Mouse (Mus musculus): ENCODE data around the gene Scn5a. TPM values are rescaled to one million over a fixed set of nuclear protein-coding genes. Genes with fewer than 3 reads are reported as not detected.

Gene Scn5a
- polyA plus RNA-seq, 1 experiment from 2014 or later = 0.76 TPM

DNA sequence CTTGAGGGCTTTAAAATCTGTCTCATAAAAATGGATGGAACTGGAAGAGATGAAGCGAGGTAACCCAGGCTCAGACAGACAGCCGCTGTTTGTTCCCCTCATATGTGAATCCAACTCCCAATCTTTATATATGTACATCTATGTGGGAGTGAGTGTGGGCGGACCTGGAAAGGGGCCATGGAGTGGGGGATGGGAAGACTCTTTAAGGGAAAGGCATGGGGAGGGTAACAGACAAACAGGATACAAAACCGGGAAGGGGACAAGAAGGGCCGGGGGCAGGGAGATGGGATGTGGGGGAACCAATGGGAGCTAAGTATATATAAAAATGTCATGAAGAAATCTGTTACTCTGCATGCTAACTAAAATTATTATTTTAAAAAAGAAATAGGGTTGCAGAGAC lies 81.9 kb downstream of the Scn5a start:
- H3K27me3 ChIP-seq (ENCODE audit: insufficient read depth, low read length) = no peaks in the 10 kb centered on the region
- ATAC-seq (ENCODE audit: insufficient read depth) (peak; percentile 71), DNase-seq (peak; percentile 81)
- no peaks in the 10 kb centered on the region for H3K9me3 ChIP-seq (ENCODE audit: low read depth, low read length)
- H3K9ac ChIP-seq = no peak overlapping the region
- no peak overlapping the region for H3K27ac ChIP-seq (ENCODE audit: low read depth)
- 30% methylated on average over 5 of the region's 5 CpGs for WGBS
- no peak for TF ChIP-seq CTCF (IDR thresholded peaks at IDR 0.05; ENCODE audit: low read depth)
- H3K36me3 ChIP-seq (ENCODE audit: insufficient read depth) = no peaks in the 10 kb centered on the region
- no peak overlapping the region for H3K4me2 ChIP-seq
- no peak overlapping the region for H3K4me3 ChIP-seq (ENCODE audit: low read depth, low read length)
- peaks cover 6% of the 10 kb centered on the region; the same call in 1 of the 2 replicates for H3K4me1 ChIP-seq (ENCODE audit: insufficient read depth)

DNA sequence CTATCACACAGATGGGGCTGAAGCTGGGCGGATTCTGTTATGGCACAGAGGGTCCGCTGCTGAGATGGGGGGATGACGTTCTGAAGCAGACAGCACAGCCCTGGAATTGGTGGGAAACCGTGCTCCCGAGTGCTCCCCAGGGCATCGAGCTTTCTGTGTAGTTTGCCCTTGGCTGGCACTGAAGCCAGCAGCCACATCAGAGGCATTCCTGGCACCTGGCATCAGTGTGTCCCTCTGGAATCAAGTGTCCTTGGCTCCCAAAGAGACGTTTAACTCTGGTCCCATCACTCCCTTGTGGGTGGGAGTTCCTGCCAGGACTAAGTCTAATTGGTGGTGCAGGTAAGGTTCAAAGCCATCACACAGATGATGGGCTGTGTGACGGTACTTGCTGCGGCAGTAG lies 82.5 kb downstream of the Scn5a start:
- no peak for ATAC-seq (ENCODE audit: insufficient read depth)
- TF ChIP-seq CTCF (IDR thresholded peaks at IDR 0.05; ENCODE audit: low read depth) = no peak
- Histone ChIP-seq H3K4me2 (no peak overlapping the region), H3K27ac (ENCODE audit: low read depth) (no peak overlapping the region), H3K9ac (no peak overlapping the region), H3K27me3 (ENCODE audit: insufficient read depth, low read length) (no peaks in the 10 kb centered on the region), H3K9me3 (ENCODE audit: low read depth, low read length) (no peaks in the 10 kb centered on the region), H3K4me1 (ENCODE audit: insufficient read depth) (peaks cover 6% of the 10 kb centered on the region; the same call in 1 of the 2 replicates), H3K4me3 (ENCODE audit: low read depth, low read length) (no peak overlapping the region), H3K36me3 (ENCODE audit: insufficient read depth) (no peaks in the 10 kb centered on the region)
- WGBS = 80% methylated on average over 9 of the region's 9 CpGs
- no peak for DNase-seq

DNA sequence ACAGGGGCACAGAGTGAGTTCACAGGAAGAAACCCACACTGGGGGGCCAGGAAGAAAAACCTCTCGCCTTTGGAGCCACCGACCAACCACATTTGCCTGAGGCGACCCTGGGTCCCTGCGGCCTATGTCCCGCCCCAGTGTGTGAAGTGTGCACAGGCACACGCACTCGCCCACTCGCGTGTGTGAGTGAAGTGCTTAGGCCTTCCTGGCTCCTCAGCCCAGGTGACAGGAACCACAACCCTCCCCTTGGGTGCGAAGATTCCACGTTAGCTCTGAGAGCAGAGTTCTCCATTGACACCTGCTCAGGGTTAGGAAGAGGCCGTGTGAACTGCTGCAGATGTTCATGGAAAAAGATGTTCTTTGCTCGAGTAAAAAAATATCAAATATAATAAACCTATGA lies 93.9 kb downstream of the Scn5a start:
- H3K4me3 ChIP-seq (ENCODE audit: low read depth, low read length) = no peak overlapping the region
- WGBS = 85% methylated on average over 13 of the region's 13 CpGs
- no peak for TF ChIP-seq CTCF (IDR thresholded peaks at IDR 0.05; ENCODE audit: low read depth)
- no peak for ATAC-seq (ENCODE audit: insufficient read depth)
- no peak for DNase-seq
- no peaks in the 10 kb centered on the region for H3K9me3 ChIP-seq (ENCODE audit: low read depth, low read length)
- no peak overlapping the region for H3K9ac ChIP-seq
- no peak overlapping the region for H3K4me2 ChIP-seq
- no peaks in the 10 kb centered on the region; the same call in 1 of the 2 replicates for H3K4me1 ChIP-seq (ENCODE audit: insufficient read depth)
- no peaks in the 10 kb centered on the region for H3K27me3 ChIP-seq (ENCODE audit: insufficient read depth, low read length)
- no peak overlapping the region for H3K27ac ChIP-seq (ENCODE audit: low read depth)
- no peaks in the 10 kb centered on the region for H3K36me3 ChIP-seq (ENCODE audit: insufficient read depth)

DNA sequence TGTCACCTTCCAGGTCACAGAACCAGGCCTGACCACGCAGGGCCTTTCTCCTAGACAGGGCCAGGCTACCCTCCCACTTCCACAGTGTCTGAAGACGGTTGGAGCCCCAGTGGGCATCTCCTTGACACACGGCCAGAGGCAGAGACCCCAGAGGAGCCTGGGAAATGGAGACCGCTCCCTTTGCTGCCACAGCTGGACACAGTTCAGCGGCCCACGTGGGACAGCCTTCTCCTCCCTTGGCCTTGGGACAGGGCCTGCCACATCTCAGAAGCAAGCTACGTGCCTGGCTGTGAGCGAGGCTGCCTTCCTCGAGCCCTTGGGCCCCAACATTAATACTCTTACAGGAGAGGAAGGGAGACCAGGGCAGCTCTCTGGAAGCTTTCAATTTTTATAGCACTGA lies 94.4 kb downstream of the Scn5a start:
- no peak for ATAC-seq (ENCODE audit: insufficient read depth)
- WGBS = 65% methylated on average over 9 of the region's 9 CpGs
- H3K36me3 ChIP-seq (ENCODE audit: insufficient read depth) = no peaks in the 10 kb centered on the region

DNA sequence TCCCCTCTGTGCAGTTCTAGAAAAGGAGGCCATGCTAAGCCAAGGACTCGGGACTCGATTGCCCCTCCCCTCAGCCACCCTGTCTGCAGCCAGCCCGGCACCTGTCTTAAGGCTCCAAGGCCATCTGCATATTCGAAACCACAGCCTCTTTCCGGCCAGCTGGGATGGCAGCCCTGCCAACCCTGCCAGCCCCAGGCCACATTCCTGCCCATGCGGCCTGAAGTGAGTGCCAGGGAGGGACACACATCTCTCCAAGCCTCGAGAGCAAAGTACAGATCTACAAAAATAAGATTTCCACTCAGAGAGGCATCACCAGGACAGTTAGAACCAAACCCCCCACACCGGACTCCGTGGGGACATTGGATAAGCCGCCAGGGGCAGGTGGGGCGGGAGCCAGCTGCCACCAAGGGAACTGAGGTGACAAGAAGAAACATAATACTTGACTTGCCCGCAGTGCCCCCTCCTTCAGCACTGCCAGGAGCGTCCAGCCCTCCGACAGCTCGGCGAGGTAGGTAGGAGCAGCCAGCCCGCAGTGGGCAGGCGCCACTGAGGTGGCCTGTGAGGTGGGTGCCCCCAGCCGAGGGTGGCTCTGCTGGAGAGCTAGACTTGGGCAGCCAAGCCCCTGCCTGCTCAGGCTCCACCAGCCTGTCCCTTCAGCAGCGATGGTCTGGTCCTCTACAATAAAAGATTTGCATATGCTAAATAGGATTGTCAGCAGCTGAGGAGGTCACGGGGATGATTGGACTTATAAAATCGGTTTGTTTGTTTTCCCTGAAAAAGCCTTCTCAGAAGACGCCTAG lies 95.1 kb downstream of the Scn5a start:
- H3K4me3 ChIP-seq (ENCODE audit: low read depth, low read length) = no peak overlapping the region
- no peaks in the 10 kb centered on the region for H3K9me3 ChIP-seq (ENCODE audit: low read depth, low read length)
- H3K27ac ChIP-seq (ENCODE audit: low read depth) = no peak overlapping the region
- no peak for ATAC-seq (ENCODE audit: insufficient read depth)
- DNase-seq = no peak
- H3K4me1 ChIP-seq (ENCODE audit: insufficient read depth) = no peaks in the 10 kb centered on the region; the same call in 1 of the 2 replicates
- no peaks in the 10 kb centered on the region for H3K36me3 ChIP-seq (ENCODE audit: insufficient read depth)
- TF ChIP-seq CTCF (IDR thresholded peaks at IDR 0.05; ENCODE audit: low read depth) = no peak
- no peak overlapping the region for H3K9ac ChIP-seq
- H3K27me3 ChIP-seq (ENCODE audit: insufficient read depth, low read length) = no peaks in the 10 kb centered on the region
- no peak overlapping the region for H3K4me2 ChIP-seq
- 46% methylated on average over 23 of the region's 23 CpGs for WGBS

More for the DNA sequence above, 94.4 kb downstream of the Scn5a start:
- H3K27me3 ChIP-seq (ENCODE audit: insufficient read depth, low read length) = no peaks in the 10 kb centered on the region
- no peak overlapping the region for H3K27ac ChIP-seq (ENCODE audit: low read depth)
- no peaks in the 10 kb centered on the region; the same call in 1 of the 2 replicates for H3K4me1 ChIP-seq (ENCODE audit: insufficient read depth)
- no peak overlapping the region for H3K4me3 ChIP-seq (ENCODE audit: low read depth, low read length)
- H3K9ac ChIP-seq = no peak overlapping the region
- no peak for DNase-seq
- no peak overlapping the region for H3K4me2 ChIP-seq
- TF ChIP-seq CTCF (IDR thresholded peaks at IDR 0.05; ENCODE audit: low read depth) = no peak
- H3K9me3 ChIP-seq (ENCODE audit: low read depth, low read length) = no peaks in the 10 kb centered on the region

DNA sequence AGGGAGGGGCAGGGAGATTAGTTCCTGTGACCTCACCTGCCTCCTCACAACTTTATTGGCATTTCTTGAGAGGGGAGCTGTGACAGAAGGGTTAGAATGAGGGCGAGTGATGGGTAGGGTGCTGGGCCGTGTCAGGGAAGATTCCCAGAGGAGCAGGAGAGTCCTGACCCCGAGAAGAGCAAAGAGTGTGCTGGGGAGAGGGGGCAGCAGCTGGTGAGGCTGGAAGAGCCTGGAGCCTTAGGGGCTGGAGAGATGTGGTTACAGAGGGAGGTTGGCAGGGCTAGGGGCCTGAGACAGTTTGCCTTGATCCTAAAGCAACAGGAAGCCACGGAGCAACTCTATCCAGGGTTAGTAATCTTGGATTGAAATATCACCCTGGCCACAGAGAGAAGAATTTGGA lies 97.2 kb downstream of the Scn5a start:
- Histone ChIP-seq H3K36me3 (ENCODE audit: insufficient read depth) (no peaks in the 10 kb centered on the region), H3K9ac (no peak overlapping the region), H3K4me1 (ENCODE audit: insufficient read depth) (no peaks in the 10 kb centered on the region; the same call in 1 of the 2 replicates), H3K4me2 (no peak overlapping the region), H3K4me3 (ENCODE audit: low read depth, low read length) (no peak overlapping the region), H3K27me3 (ENCODE audit: insufficient read depth, low read length) (no peaks in the 10 kb centered on the region), H3K27ac (ENCODE audit: low read depth) (no peak overlapping the region), H3K9me3 (ENCODE audit: low read depth, low read length) (no peaks in the 10 kb centered on the region)
- no peak for TF ChIP-seq CTCF (IDR thresholded peaks at IDR 0.05; ENCODE audit: low read depth)
- no peak for ATAC-seq (ENCODE audit: insufficient read depth)
- 74% methylated on average over 4 of the region's 4 CpGs for WGBS
- DNase-seq = no peak

DNA sequence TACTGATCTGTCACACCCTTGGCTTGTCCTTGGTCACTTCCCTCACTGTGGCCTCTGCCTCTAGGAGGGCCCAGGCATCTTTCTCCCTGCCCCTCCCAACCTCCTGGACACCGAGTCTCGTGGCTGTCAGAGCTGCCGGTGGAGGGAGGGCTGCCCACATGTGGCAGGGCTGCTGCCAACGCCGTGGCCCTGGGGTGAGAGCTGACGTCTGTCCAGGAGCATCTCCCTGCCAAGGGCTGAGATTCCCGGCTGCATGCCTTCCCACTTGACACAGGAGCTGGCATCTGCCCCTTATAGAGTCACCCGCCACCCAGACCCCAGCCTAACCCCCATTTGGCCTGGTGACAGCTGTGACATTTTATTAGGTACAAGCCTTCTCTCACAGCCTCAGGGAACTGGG lies 99.5 kb downstream of the Scn5a start:
- ATAC-seq (ENCODE audit: insufficient read depth) (no peak), DNase-seq (no peak)
- H3K4me2 ChIP-seq = no peak overlapping the region
- no peaks in the 10 kb centered on the region for H3K27me3 ChIP-seq (ENCODE audit: insufficient read depth, low read length)
- no peaks in the 10 kb centered on the region for H3K9me3 ChIP-seq (ENCODE audit: low read depth, low read length)
- H3K4me1 ChIP-seq (ENCODE audit: insufficient read depth) = no peaks in the 10 kb centered on the region; the same call in 1 of the 2 replicates
- H3K36me3 ChIP-seq (ENCODE audit: insufficient read depth) = no peaks in the 10 kb centered on the region
- no peak overlapping the region for H3K27ac ChIP-seq (ENCODE audit: low read depth)
- WGBS = 31% methylated on average over 8 of the region's 8 CpGs
- no peak for TF ChIP-seq CTCF (IDR thresholded peaks at IDR 0.05; ENCODE audit: low read depth)
- no peak overlapping the region for H3K9ac ChIP-seq
- H3K4me3 ChIP-seq (ENCODE audit: low read depth, low read length) = no peak overlapping the region
